Mouse (Mus musculus): ENCODE results near the gene Fam196b. TPM values are rescaled to one million over a fixed set of nuclear protein-coding genes. Genes with fewer than 3 reads are reported as not detected.

Gene Fam196b
- polyA plus RNA-seq, 1 experiment from 2014 or later, result 0.28 TPM

GRCm38 (mm10) chr11:34339693-34340092, 25.1 kb downstream of the Fam196b start:
- Histone ChIP-seq H3K4me2 (no peak overlapping the region), H3K9me3 (no peaks in the 10 kb centered on the region), H3K36me3 (no peaks in the 10 kb centered on the region), H3K4me3 (replicated peaks) (no peak overlapping the region), H3K27me3 (replicated peaks) (no peaks in the 10 kb centered on the region), H3K4me1 (no peaks in the 10 kb centered on the region), H3K27ac (no peak overlapping the region), H3K9ac (no peak overlapping the region)
- ATAC-seq (ENCODE audit: insufficient read depth, low FRiP score, low read depth), result no peak
- 88% methylated on average over 5 of the region's 5 CpGs for whole genome bisulfite sequencing

GRCm38 (mm10) chr11:34343742-34344307, 29.2 kb downstream of the Fam196b start:
- Histone ChIP-seq H3K9me3 (no peaks in the 10 kb centered on the region), H3K27ac (no peak overlapping the region), H3K4me3 (replicated peaks) (no peak overlapping the region), H3K9ac (no peak overlapping the region), H3K4me2 (no peak overlapping the region), H3K36me3 (no peaks in the 10 kb centered on the region), H3K4me1 (no peaks in the 10 kb centered on the region), H3K27me3 (replicated peaks) (no peaks in the 10 kb centered on the region)
- ATAC-seq (ENCODE audit: insufficient read depth, low FRiP score, low read depth), result no peak
- 73% methylated on average over 4 of the region's 4 CpGs for WGBS

GRCm38 (mm10) chr11:34344310-34344709, 29.7 kb downstream of the Fam196b start:
- 72% methylated on average over 5 of the region's 5 CpGs for WGBS
- no peaks in the 10 kb centered on the region for H3K9me3 ChIP-seq
- ATAC-seq (ENCODE audit: insufficient read depth, low FRiP score, low read depth), result no peak

GRCm38 (mm10) chr11:34348287-34348918, 33.8 kb downstream of the Fam196b start:
- no peaks in the 10 kb centered on the region for H3K4me1 ChIP-seq
- no peak for ATAC-seq (ENCODE audit: insufficient read depth, low FRiP score, low read depth)
- no peak overlapping the region for H3K9ac ChIP-seq
- no peaks in the 10 kb centered on the region for H3K9me3 ChIP-seq
- no peaks in the 10 kb centered on the region for H3K36me3 ChIP-seq
- H3K4me3 ChIP-seq (replicated peaks), result no peak overlapping the region
- no peak overlapping the region for H3K4me2 ChIP-seq
- H3K27me3 ChIP-seq (replicated peaks), result no peaks in the 10 kb centered on the region
- 37% methylated on average over 4 of the region's 4 CpGs for WGBS
- no peak overlapping the region for H3K27ac ChIP-seq

More at GRCm38 (mm10) chr11:34344310-34344709, 29.7 kb downstream of the Fam196b start:
- Histone ChIP-seq H3K4me2 (no peak overlapping the region), H3K27me3 (replicated peaks) (no peaks in the 10 kb centered on the region), H3K27ac (no peak overlapping the region), H3K9ac (no peak overlapping the region), H3K36me3 (no peaks in the 10 kb centered on the region), H3K4me3 (replicated peaks) (no peak overlapping the region), H3K4me1 (no peaks in the 10 kb centered on the region)

- Histone ChIP-seq H3K4me1 (no peaks in the 10 kb centered on the region), H3K4me3 (replicated peaks) (no peak overlapping the region), H3K36me3 (no peaks in the 10 kb centered on the region), H3K27ac (no peak overlapping the region), H3K9ac (no peak overlapping the region), H3K27me3 (replicated peaks) (no peaks in the 10 kb centered on the region), H3K9me3 (no peaks in the 10 kb centered on the region), H3K4me2 (no peak overlapping the region)
- ATAC-seq (ENCODE audit: insufficient read depth, low FRiP score, low read depth), result no peak
- WGBS, result 69% methylated on average over 10 of the region's 10 CpGs
Measured at GRCm38 (mm10) chr11:34349453-34350056, 34.9 kb downstream of the Fam196b start.

GRCm38 (mm10) chr11:34355406-34355805, 40.8 kb downstream of the Fam196b start:
- no peaks in the 10 kb centered on the region for H3K36me3 ChIP-seq
- WGBS, result 51% methylated on average over 12 of the region's 12 CpGs
- no peak; the same call in 1 of the 2 replicates for ATAC-seq (ENCODE audit: insufficient read depth, low FRiP score, low read depth)
- H3K4me3 ChIP-seq (replicated peaks), result no peak overlapping the region
- no peak overlapping the region for H3K9ac ChIP-seq
- no peaks in the 10 kb centered on the region for H3K4me1 ChIP-seq
- no peak overlapping the region for H3K4me2 ChIP-seq
- no peaks in the 10 kb centered on the region for H3K9me3 ChIP-seq
- H3K27me3 ChIP-seq (replicated peaks), result no peaks in the 10 kb centered on the region
- H3K27ac ChIP-seq, result no peak overlapping the region

GRCm38 (mm10) chr11:34356109-34356508, 41.5 kb downstream of the Fam196b start:
- H3K9me3 ChIP-seq, result no peaks in the 10 kb centered on the region
- 32% methylated on average over 2 of the region's 2 CpGs for WGBS
- H3K36me3 ChIP-seq, result no peaks in the 10 kb centered on the region
- no peak overlapping the region for H3K4me3 ChIP-seq (replicated peaks)
- no peaks in the 10 kb centered on the region for H3K4me1 ChIP-seq
- no peak overlapping the region for H3K9ac ChIP-seq
- no peaks in the 10 kb centered on the region for H3K27me3 ChIP-seq (replicated peaks)
- H3K4me2 ChIP-seq, result no peak overlapping the region
- H3K27ac ChIP-seq, result no peak overlapping the region
- no peak for ATAC-seq (ENCODE audit: insufficient read depth, low FRiP score, low read depth)

- Histone ChIP-seq H3K27ac (no peak overlapping the region), H3K4me2 (no peak overlapping the region), H3K36me3 (no peaks in the 10 kb centered on the region), H3K27me3 (replicated peaks) (no peaks in the 10 kb centered on the region), H3K4me1 (no peaks in the 10 kb centered on the region), H3K9ac (no peak overlapping the region), H3K9me3 (no peaks in the 10 kb centered on the region), H3K4me3 (replicated peaks) (no peak overlapping the region)
- ATAC-seq (ENCODE audit: insufficient read depth, low FRiP score, low read depth), result no peak
- 71% methylated on average over 4 of the region's 4 CpGs for WGBS
Measured at GRCm38 (mm10) chr11:34372224-34372623, 57.6 kb downstream of the Fam196b start.

GRCm38 (mm10) chr11:34375557-34375956, 60.9 kb downstream of the Fam196b start:
- Histone ChIP-seq H3K36me3 (no peaks in the 10 kb centered on the region), H3K4me2 (no peak overlapping the region), H3K4me1 (no peaks in the 10 kb centered on the region), H3K27me3 (replicated peaks) (no peaks in the 10 kb centered on the region), H3K9me3 (no peaks in the 10 kb centered on the region), H3K27ac (no peak overlapping the region), H3K4me3 (replicated peaks) (no peak overlapping the region), H3K9ac (no peak overlapping the region)
- 62% methylated on average over 1 of the region's 1 CpGs for WGBS
- no peak for ATAC-seq (ENCODE audit: insufficient read depth, low FRiP score, low read depth)

GRCm38 (mm10) chr11:34377649-34378048, 63.0 kb downstream of the Fam196b start:
- WGBS, result 78% methylated on average over 6 of the region's 6 CpGs
- Histone ChIP-seq H3K27me3 (replicated peaks) (no peaks in the 10 kb centered on the region), H3K9ac (no peak overlapping the region), H3K36me3 (no peaks in the 10 kb centered on the region), H3K4me3 (replicated peaks) (no peak overlapping the region), H3K4me2 (no peak overlapping the region), H3K4me1 (no peaks in the 10 kb centered on the region), H3K9me3 (no peaks in the 10 kb centered on the region), H3K27ac (no peak overlapping the region)
- no peak for ATAC-seq (ENCODE audit: insufficient read depth, low FRiP score, low read depth)

- WGBS, result 79% methylated on average over 3 of the region's 3 CpGs
- H3K9me3 ChIP-seq, result no peaks in the 10 kb centered on the region
- H3K4me1 ChIP-seq, result no peaks in the 10 kb centered on the region
- H3K4me2 ChIP-seq, result no peak overlapping the region
- H3K36me3 ChIP-seq, result no peaks in the 10 kb centered on the region
- no peak for ATAC-seq (ENCODE audit: insufficient read depth, low FRiP score, low read depth)
- H3K27me3 ChIP-seq (replicated peaks), result no peaks in the 10 kb centered on the region
- no peak overlapping the region for H3K4me3 ChIP-seq (replicated peaks)
- no peak overlapping the region for H3K27ac ChIP-seq
- H3K9ac ChIP-seq, result no peak overlapping the region
Measured at GRCm38 (mm10) chr11:34383501-34383900, 68.9 kb downstream of the Fam196b start.

- H3K27ac ChIP-seq, result no peak overlapping the region
- H3K4me2 ChIP-seq, result no peak overlapping the region
- no peaks in the 10 kb centered on the region for H3K36me3 ChIP-seq
- H3K9ac ChIP-seq, result no peak overlapping the region
- no peak overlapping the region for H3K4me3 ChIP-seq (replicated peaks)
- WGBS, result 61% methylated on average over 4 of the region's 4 CpGs
- H3K9me3 ChIP-seq, result no peaks in the 10 kb centered on the region
- no peak for ATAC-seq (ENCODE audit: insufficient read depth, low FRiP score, low read depth)
- no peaks in the 10 kb centered on the region for H3K4me1 ChIP-seq
- H3K27me3 ChIP-seq (replicated peaks), result no peaks in the 10 kb centered on the region
Measured at GRCm38 (mm10) chr11:34384178-34384577, 69.6 kb downstream of the Fam196b start.

Data from stomach, embryonic 15.5 days (tissue).